Mouse (Mus musculus) heart, embryonic 10.5 days (tissue): ENCODE measurements at regions not wholly inside any gene's neighbourhood (a gene's known extent, or its start where the extent isn't known, plus 50 kb on each side); places are given as distances from the start of the nearest gene placed in this dataset.

Experiments
- DNase-seq: peaks from one replicate; pipeline ENCODE4 v3.0.0-alpha.2; 2017; ENCODE audit warnings: low spot score
- H3K27ac ChIP-seq: fragments of 300-500 bp; sonication (generic); 2 replicates; pipeline ENCODE4 v1.5.1; 2016; ENCODE audit warnings: mild to moderate bottlenecking
- H3K27me3 ChIP-seq: fragments of 300-500 bp; sonication (generic); 2 replicates; pipeline ENCODE4 v1.6.1; 2016; ENCODE audit warnings: mild to moderate bottlenecking; ENCODE audit not compliant: poor library complexity, insufficient read depth, severe bottlenecking
- H3K36me3 ChIP-seq: fragments of 300-500 bp; sonication (generic); 2 replicates; pipeline ENCODE4 v1.6.1; 2016; ENCODE audit warnings: mild to moderate bottlenecking, moderate library complexity
- H3K4me1 ChIP-seq: fragments of 300-500 bp; sonication (generic); 2 replicates; pipeline ENCODE4 v1.6.1; 2016; ENCODE audit warnings: mild to moderate bottlenecking
- H3K4me3 ChIP-seq: fragments of 300-500 bp; sonication (generic); 2 replicates; pipeline ENCODE4 v1.5.1; 2016; ENCODE audit warnings: mild to moderate bottlenecking, moderate library complexity
- H3K9me3 ChIP-seq: fragments of 300-500 bp; sonication (generic); 2 replicates; pipeline ENCODE4 v1.6.1; 2016; ENCODE audit warnings: mild to moderate bottlenecking, moderate library complexity
- WGBS: fragments of 180-500 bp; shearing (Covaris S2); methylation state at CpG from one replicate; pipeline ENCODE4 v1.1.7; 2016; 5-methylcytosine and 5-hydroxymethylcytosine counted together

DNA sequence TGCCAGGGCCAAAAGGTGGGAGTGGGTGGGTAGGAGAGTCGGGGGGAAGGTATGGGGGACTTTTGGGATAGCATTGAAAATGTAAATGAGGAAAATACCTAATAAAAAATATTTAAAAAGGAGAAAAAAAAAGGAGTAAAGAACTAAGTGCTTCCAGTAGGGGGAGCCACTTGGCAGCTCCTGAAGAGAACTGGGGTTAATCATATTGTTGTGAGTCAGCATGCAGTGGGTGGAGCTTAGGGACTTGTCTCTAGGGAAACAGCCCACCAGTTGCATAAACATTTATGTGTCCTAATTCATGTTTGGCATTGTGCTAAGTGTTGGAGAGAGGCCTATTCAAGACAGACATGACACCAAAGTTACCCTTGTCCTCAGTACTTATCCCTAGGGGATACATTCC, 466.0 kb upstream of the Gulo start:
- Histone ChIP-seq H3K4me1 (peaks cover 12% of the 10 kb centered on the region; the same call in 1 of the 2 replicates), H3K9me3 (no peaks in the 10 kb centered on the region), H3K36me3 (no peaks in the 10 kb centered on the region), H3K27me3 (no peaks in the 10 kb centered on the region), H3K27ac (no peak overlapping the region), H3K4me3 (no peak overlapping the region)
- WGBS, result 53% methylated on average over 1 of the region's 1 CpGs
- DNase-seq, result no peak

- Histone ChIP-seq H3K4me3 (no peak overlapping the region), H3K4me1 (peaks cover 7% of the 10 kb centered on the region; the same call in 1 of the 2 replicates), H3K9me3 (no peaks in the 10 kb centered on the region), H3K27ac (no peak overlapping the region), H3K36me3 (no peaks in the 10 kb centered on the region), H3K27me3 (no peaks in the 10 kb centered on the region)
- no peak for DNase-seq
- WGBS, result 33% methylated on average over 1 of the region's 1 CpGs
Measured at GRCm38 (mm10) chr14:66473251-66473550, 464.2 kb upstream of the Gulo start.

DNA sequence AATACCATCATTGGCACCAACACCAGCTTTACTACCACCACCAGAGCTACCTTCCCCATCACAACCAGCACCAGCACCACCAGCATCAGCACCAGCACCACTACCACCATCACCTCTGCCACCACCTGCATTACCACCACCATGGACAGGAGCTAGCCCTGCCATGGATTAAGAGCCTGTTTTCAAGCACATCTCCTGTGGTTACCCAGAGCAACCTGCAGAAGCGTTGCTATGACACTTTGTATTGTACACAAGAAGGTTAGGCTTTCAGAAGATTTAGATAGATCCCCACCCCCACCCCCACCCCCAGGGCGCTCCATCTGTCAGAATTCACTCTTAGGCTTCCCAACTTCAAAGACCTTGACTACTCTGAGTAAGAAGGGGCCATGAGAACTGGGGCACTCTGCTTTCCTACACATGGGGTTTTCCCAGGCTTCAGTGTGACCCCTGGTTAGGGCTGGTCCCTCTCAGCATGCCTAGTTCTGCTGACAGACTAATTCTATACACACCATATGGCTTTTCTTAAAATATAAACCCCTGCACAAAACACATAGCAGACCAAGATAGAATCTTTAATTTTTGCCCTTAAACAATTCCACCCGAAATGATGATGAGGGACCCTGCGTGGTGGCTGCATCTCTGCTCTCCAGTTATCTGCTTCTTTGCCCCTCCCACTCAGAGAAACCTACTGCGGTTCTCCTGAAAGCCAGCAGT, 463.7 kb upstream of the Gulo start:
- H3K27ac ChIP-seq, result no peak overlapping the region
- no peaks in the 10 kb centered on the region for H3K9me3 ChIP-seq
- H3K27me3 ChIP-seq, result no peaks in the 10 kb centered on the region
- H3K4me3 ChIP-seq, result no peak overlapping the region
- no peaks in the 10 kb centered on the region for H3K36me3 ChIP-seq
- WGBS, result 51% methylated on average over 5 of the region's 5 CpGs
- no peak for DNase-seq
- peaks cover 7% of the 10 kb centered on the region; the same call in 1 of the 2 replicates for H3K4me1 ChIP-seq

DNA sequence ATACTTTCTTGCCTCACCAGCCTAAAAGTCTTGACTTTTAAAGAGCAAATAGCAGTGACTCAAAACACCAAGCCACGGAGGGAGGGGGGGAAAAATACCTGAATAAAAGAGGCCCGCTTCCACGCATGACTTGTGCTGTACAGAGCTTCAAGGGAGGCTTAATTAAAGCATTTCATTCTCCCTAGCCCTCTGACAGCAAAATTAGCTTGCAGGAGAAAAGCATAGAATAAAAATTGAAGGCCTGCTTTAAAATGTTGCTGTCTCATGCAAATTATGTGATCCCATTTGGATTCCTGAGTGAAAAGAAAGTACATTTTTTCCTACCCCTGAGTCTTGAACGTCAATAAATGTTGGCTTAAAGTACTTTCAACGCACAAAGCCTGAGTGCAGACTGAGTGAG, 453.1 kb upstream of the Gulo start:
- no peak overlapping the region for H3K4me3 ChIP-seq
- H3K36me3 ChIP-seq, result no peaks in the 10 kb centered on the region
- H3K27ac ChIP-seq, result no peak overlapping the region
- WGBS, result 90% methylated on average over 5 of the region's 5 CpGs
- no peak for DNase-seq
- H3K27me3 ChIP-seq, result no peaks in the 10 kb centered on the region
- H3K4me1 ChIP-seq, result no peaks in the 10 kb centered on the region
- H3K9me3 ChIP-seq, result no peaks in the 10 kb centered on the region

DNA sequence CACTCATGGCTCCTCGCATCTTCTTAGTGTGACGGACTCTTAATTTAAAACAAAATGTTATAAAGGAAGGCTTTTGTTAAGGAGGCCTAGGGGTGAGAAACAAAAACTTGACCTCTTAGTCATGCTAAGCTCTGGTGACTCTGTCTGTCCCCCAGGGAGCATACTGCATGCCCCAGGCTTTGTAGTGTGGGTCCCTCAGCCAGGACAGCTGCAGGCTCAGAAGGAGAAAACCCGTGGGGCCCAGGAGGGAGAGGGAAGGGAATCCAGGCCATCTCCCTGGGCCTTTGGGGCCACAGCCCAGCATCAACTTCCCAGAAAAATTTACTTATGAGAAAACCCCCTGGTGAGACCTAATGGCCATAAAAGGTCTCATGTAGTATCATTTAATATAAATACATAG, 451.8 kb upstream of the Gulo start:
- Histone ChIP-seq H3K36me3 (no peaks in the 10 kb centered on the region), H3K4me3 (no peak overlapping the region), H3K27me3 (no peaks in the 10 kb centered on the region), H3K9me3 (no peaks in the 10 kb centered on the region), H3K4me1 (no peaks in the 10 kb centered on the region), H3K27ac (no peak overlapping the region)
- DNase-seq, result no peak
- WGBS, result 79% methylated on average over 3 of the region's 3 CpGs

GRCm38 (mm10) chr14:66458696-66459095, 449.7 kb upstream of the Gulo start:
- no peaks in the 10 kb centered on the region for H3K36me3 ChIP-seq
- H3K27ac ChIP-seq, result no peak overlapping the region
- H3K4me3 ChIP-seq, result no peak overlapping the region
- no peaks in the 10 kb centered on the region for H3K4me1 ChIP-seq
- H3K9me3 ChIP-seq, result no peaks in the 10 kb centered on the region
- WGBS, result 85% methylated on average over 4 of the region's 4 CpGs
- no peaks in the 10 kb centered on the region for H3K27me3 ChIP-seq
- no peak for DNase-seq

DNA sequence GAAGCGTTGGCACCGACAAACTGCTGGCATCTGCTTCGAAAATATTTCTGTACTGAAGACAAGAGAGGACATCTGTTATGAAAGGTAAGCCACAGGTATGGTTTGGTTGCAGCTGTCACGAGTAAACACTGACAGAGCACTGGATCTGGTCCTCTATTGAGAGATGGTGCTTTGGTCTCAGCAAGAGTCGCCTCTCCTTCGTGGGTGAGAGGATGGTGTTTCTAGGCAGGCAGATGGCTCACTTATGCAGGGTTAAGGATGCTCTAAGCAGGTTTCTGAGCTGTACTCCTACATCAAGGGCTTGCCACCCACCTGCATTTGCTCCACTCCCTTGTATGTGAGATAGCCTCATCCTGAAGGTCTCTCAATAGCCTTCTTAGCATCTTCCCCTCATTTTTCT, 448.3 kb upstream of the Gulo start:
- Histone ChIP-seq H3K4me1 (no peaks in the 10 kb centered on the region), H3K27me3 (no peaks in the 10 kb centered on the region), H3K36me3 (no peaks in the 10 kb centered on the region), H3K27ac (no peak overlapping the region), H3K9me3 (0 out of 2 replicates have a peak, but pooled peaks cover 3% of the 10 kb centered on the region), H3K4me3 (no peak overlapping the region)
- 82% methylated on average over 6 of the region's 6 CpGs for WGBS
- no peak for DNase-seq

DNA sequence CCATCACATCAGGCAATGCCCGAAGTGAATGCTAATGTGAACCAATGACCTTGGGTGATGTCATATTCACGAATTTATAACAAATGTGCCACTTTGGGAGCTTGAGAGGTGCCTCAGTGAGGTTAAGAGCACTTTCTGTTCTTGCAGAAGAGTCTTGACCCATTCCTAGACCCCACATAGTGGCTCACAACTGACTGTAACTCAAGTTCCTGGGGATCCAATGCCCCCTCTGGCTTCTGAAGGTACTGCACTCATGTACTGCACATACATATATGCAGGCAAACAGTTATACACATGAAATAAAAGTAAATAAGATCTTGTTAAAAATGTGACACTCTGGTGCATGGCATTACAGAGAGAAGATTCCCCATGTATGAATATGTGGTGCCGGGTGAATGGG, 443.8 kb upstream of the Gulo start:
- H3K4me1 ChIP-seq, result no peaks in the 10 kb centered on the region; the same call in 1 of the 2 replicates
- WGBS, result 83% methylated on average over 3 of the region's 3 CpGs

DNA sequence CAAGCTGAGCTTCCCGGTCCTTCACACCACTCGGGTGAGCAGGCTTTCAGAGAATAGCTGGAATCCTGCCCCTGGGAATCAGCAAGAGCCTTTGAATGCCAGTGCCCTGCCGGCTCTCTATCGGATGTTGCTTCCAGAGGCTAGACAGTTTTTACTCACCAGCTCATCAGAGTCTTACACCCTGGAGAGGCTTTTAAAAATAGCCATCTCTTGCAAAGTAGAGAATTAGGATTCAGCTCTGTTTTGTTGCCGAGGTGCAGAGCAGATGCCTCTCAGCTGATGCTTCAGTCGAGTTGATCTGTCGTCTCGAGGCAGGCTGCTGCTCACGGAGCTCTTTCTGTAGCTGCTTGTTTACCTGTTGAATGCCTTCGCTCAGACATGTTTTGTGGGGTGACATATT, 441.3 kb upstream of the Gulo start:
- 55% methylated on average over 10 of the region's 10 CpGs for WGBS
- H3K27ac ChIP-seq, result no peak overlapping the region

More for the DNA sequence above, 443.8 kb upstream of the Gulo start:
- Histone ChIP-seq H3K27ac (no peak overlapping the region), H3K36me3 (no peaks in the 10 kb centered on the region), H3K9me3 (0 out of 2 replicates have a peak, but pooled peaks cover 3% of the 10 kb centered on the region), H3K4me3 (no peak overlapping the region), H3K27me3 (no peaks in the 10 kb centered on the region)
- no peak for DNase-seq

GRCm38 (mm10) chr14:66442576-66442975, 433.6 kb upstream of the Gulo start:
- no peak overlapping the region for H3K4me3 ChIP-seq
- 47% methylated on average over 1 of the region's 1 CpGs for WGBS
- peaks cover 12% of the 10 kb centered on the region for H3K4me1 ChIP-seq
- H3K27ac ChIP-seq, result no peak overlapping the region
- no peaks in the 10 kb centered on the region for H3K9me3 ChIP-seq
- no peak for DNase-seq
- no peaks in the 10 kb centered on the region for H3K36me3 ChIP-seq
- no peaks in the 10 kb centered on the region for H3K27me3 ChIP-seq

More for the DNA sequence above, 441.3 kb upstream of the Gulo start:
- DNase-seq, result no peak
- Histone ChIP-seq H3K4me3 (no peak overlapping the region), H3K9me3 (0 out of 2 replicates have a peak, but pooled peaks cover 3% of the 10 kb centered on the region), H3K4me1 (peaks cover 3% of the 10 kb centered on the region), H3K27me3 (no peaks in the 10 kb centered on the region), H3K36me3 (no peaks in the 10 kb centered on the region)

DNA sequence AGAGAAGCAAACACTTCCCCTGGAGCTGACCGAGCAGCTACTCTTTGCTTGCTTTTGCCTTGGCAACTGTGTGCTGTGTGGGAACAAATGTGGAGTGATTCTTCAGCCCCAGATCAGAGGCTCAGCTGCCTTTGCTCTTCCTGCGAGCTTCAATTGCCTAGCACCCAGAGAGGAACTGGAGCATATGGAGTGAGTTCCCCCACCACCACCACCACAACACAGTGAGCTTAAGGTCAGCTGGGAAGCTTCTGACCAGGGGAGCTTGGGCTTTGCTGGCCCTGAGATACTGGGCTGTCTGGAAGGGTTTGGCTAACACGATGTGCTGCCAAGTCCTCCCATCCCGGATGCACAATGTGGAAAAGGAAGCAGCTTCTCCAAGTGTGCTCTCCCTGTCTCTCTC, 432.8 kb upstream of the Gulo start:
- Histone ChIP-seq H3K4me3 (no peak overlapping the region), H3K4me1 (peaks cover 12% of the 10 kb centered on the region), H3K9me3 (no peaks in the 10 kb centered on the region), H3K27me3 (no peaks in the 10 kb centered on the region), H3K36me3 (no peaks in the 10 kb centered on the region), H3K27ac (no peak overlapping the region)
- WGBS, result 40% methylated on average over 4 of the region's 4 CpGs
- DNase-seq, result no peak

GRCm38 (mm10) chr14:66438572-66438971, 429.6 kb upstream of the Gulo start:
- Histone ChIP-seq H3K27ac (peak overlapping the region; percentile 52), H3K27me3 (no peaks in the 10 kb centered on the region), H3K4me1 (peaks cover 9% of the 10 kb centered on the region), H3K4me3 (no peak overlapping the region), H3K36me3 (no peaks in the 10 kb centered on the region), H3K9me3 (no peaks in the 10 kb centered on the region)
- DNase-seq, result no peak
- 86% methylated on average over 1 of the region's 1 CpGs for WGBS

- H3K27ac ChIP-seq, result no peak overlapping the region
- WGBS, result 33% methylated on average over 1 of the region's 1 CpGs
- no peak overlapping the region for H3K4me3 ChIP-seq
- no peaks in the 10 kb centered on the region for H3K36me3 ChIP-seq
- DNase-seq, result no peak
- no peaks in the 10 kb centered on the region for H3K9me3 ChIP-seq
- peaks cover 9% of the 10 kb centered on the region for H3K4me1 ChIP-seq
- no peaks in the 10 kb centered on the region for H3K27me3 ChIP-seq
Measured at GRCm38 (mm10) chr14:66438001-66438400, 429.0 kb upstream of the Gulo start.

DNA sequence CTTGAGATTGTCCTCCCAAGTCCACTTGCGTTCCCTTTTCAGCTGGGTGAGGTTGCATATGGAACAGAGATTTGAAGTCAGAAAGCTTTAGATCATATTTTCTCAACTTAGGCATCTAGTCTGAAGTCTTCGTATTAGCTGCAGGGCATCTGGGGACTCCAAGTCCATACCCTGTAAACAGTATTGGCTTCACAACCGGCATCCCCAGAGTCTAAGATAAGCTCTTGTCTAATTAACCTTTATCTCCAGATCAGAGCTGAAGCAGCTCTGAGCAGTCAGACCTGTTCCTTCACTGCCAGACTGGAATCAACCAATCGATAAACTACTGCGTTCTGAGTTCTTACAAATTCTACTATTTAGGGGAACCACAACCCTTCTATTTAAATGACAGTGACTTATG, 422.6 kb upstream of the Gulo start:
- Histone ChIP-seq H3K27ac (no peak overlapping the region), H3K4me3 (no peak overlapping the region), H3K9me3 (no peaks in the 10 kb centered on the region), H3K36me3 (no peaks in the 10 kb centered on the region), H3K4me1 (no peaks in the 10 kb centered on the region), H3K27me3 (no peaks in the 10 kb centered on the region)
- DNase-seq, result no peak
- 74% methylated on average over 5 of the region's 5 CpGs for WGBS
